Mouse (Mus musculus) brain, embryonic 18.5 days (tissue): ENCODE measurements around the gene Smg6.

Experiments
- DNase-seq: peaks from one replicate; pipeline ENCODE4 v3.0.0-alpha.2; 2012; ENCODE audit warnings: low read depth, low spot score

Gene Smg6

GRCm38 (mm10) chr11:75108909-75109308, 183.3 kb downstream of the Smg6 start:
- DNase-seq = no peak

- DNase-seq = no peak
Observed at GRCm38 (mm10) chr11:75116379-75116778, 190.8 kb downstream of the Smg6 start.

- DNase-seq = no peak
Observed at GRCm38 (mm10) chr11:75118141-75118540, 192.5 kb downstream of the Smg6 start.

- DNase-seq = no peak
Observed at GRCm38 (mm10) chr11:75119298-75119697, 193.7 kb downstream of the Smg6 start.

GRCm38 (mm10) chr11:75119841-75120240, 194.2 kb downstream of the Smg6 start:
- DNase-seq = no peak

GRCm38 (mm10) chr11:75121348-75121747, 195.7 kb downstream of the Smg6 start:
- DNase-seq = no peak

- DNase-seq = no peak
Observed at GRCm38 (mm10) chr11:75124406-75124805, 198.8 kb downstream of the Smg6 start.

- no peak for DNase-seq
Observed at GRCm38 (mm10) chr11:75126384-75126783, 200.8 kb downstream of the Smg6 start.

- DNase-seq = no peak
Observed at GRCm38 (mm10) chr11:75129481-75129880, 203.9 kb downstream of the Smg6 start.

- DNase-seq = no peak
Observed at GRCm38 (mm10) chr11:75131300-75131699, 205.7 kb downstream of the Smg6 start.

GRCm38 (mm10) chr11:75132278-75132677, 206.7 kb downstream of the Smg6 start:
- no peak for DNase-seq

GRCm38 (mm10) chr11:75133391-75133790, 207.8 kb downstream of the Smg6 start:
- no peak for DNase-seq

- no peak for DNase-seq
Observed at GRCm38 (mm10) chr11:75133951-75134350, 208.3 kb downstream of the Smg6 start.

- no peak for DNase-seq
Observed at GRCm38 (mm10) chr11:75134485-75135068, 209.0 kb downstream of the Smg6 start.

GRCm38 (mm10) chr11:75135358-75135757, 209.7 kb downstream of the Smg6 start:
- DNase-seq = no peak

GRCm38 (mm10) chr11:75136666-75137398, 211.2 kb downstream of the Smg6 start:
- DNase-seq = no peak

GRCm38 (mm10) chr11:75139122-75139963, 213.7 kb downstream of the Smg6 start:
- no peak for DNase-seq

- no peak for DNase-seq
Observed at GRCm38 (mm10) chr11:75140431-75140830, 214.8 kb downstream of the Smg6 start.

- no peak for DNase-seq
Observed at GRCm38 (mm10) chr11:75141038-75141437, 215.4 kb downstream of the Smg6 start.

GRCm38 (mm10) chr11:75141913-75142312, 216.3 kb downstream of the Smg6 start:
- DNase-seq = no peak

GRCm38 (mm10) chr11:75142749-75143148, 217.1 kb downstream of the Smg6 start:
- no peak for DNase-seq

GRCm38 (mm10) chr11:75145841-75146240, 220.2 kb downstream of the Smg6 start:
- DNase-seq = no peak
